Mouse (Mus musculus) hindlimb bud, embryonic 11.5 days (tissue): ENCODE data around the gene Lmbr1l.
"Not testable (repeated sequence)": the region's sequence is repeated elsewhere in the genome, so short reads cannot be mapped to it uniquely, and the experiment has no call there.

Experiments used
- DNase-seq: peaks from one replicate; pipeline ENCODE4 v3.0.0-alpha.2; 2012; ENCODE audit warnings: low read depth, low spot score; ENCODE audit errors: extremely low spot score

Gene Lmbr1l

GRCm38 (mm10) chr15:98917538-98918498 is at the start of gene Lmbr1l:
TSS of gene Lmbr1l (minus strand) at chr15:98918231.
- DNase-seq = peak; percentile 96

- DNase-seq = no peak
Measured at GRCm38 (mm10) chr15:98959531-98959930, 41.5 kb upstream of the Lmbr1l start.

- no peak for DNase-seq
Measured at GRCm38 (mm10) chr15:98958901-98959420, 40.9 kb upstream of the Lmbr1l start.

- DNase-seq = no peak
Measured at GRCm38 (mm10) chr15:98957475-98957874, 39.4 kb upstream of the Lmbr1l start.

- no peak for DNase-seq
Measured at GRCm38 (mm10) chr15:98956000-98956399, 38.0 kb upstream of the Lmbr1l start.

GRCm38 (mm10) chr15:98955324-98955723 is 37.3 kb upstream of the Lmbr1l start:
- DNase-seq = no peak

GRCm38 (mm10) chr15:98954425-98955253 is 36.6 kb upstream of the Lmbr1l start:
- no peak for DNase-seq

GRCm38 (mm10) chr15:98953401-98954356 is 35.6 kb upstream of the Lmbr1l start, which contains the start of the genes Gm49450 and Tuba1a:
TSS of gene Gm49450 (minus strand) at chr15:98953551.
TSS of gene Tuba1a (minus strand) at chr15:98953703.
- peak; percentile 94 for DNase-seq

- no peak for DNase-seq
Measured at GRCm38 (mm10) chr15:98952751-98953400, 34.8 kb upstream of the Lmbr1l start.

GRCm38 (mm10) chr15:98952063-98952455 is 34.0 kb upstream of the Lmbr1l start:
- DNase-seq = no peak

GRCm38 (mm10) chr15:98951122-98952062 is 33.4 kb upstream of the Lmbr1l start:
- DNase-seq = not testable (repeated sequence)

- no peak for DNase-seq
Measured at GRCm38 (mm10) chr15:98949607-98949892, 31.5 kb upstream of the Lmbr1l start.

GRCm38 (mm10) chr15:98948857-98949606 is 31.0 kb upstream of the Lmbr1l start:
- no peak for DNase-seq

- DNase-seq = no peak
Measured at GRCm38 (mm10) chr15:98948382-98948781, 30.4 kb upstream of the Lmbr1l start.

- no peak for DNase-seq
Measured at GRCm38 (mm10) chr15:98947884-98948283, 29.9 kb upstream of the Lmbr1l start.

GRCm38 (mm10) chr15:98943133-98943532 is 25.1 kb upstream of the Lmbr1l start:
- DNase-seq = no peak

GRCm38 (mm10) chr15:98942081-98942480 is 24.1 kb upstream of the Lmbr1l start:
- no peak for DNase-seq

GRCm38 (mm10) chr15:98941539-98941938 is 23.5 kb upstream of the Lmbr1l start:
- DNase-seq = no peak
